9 mouse cellular contexts compared by ENCODE assay signal in the genomic region with DNA sequence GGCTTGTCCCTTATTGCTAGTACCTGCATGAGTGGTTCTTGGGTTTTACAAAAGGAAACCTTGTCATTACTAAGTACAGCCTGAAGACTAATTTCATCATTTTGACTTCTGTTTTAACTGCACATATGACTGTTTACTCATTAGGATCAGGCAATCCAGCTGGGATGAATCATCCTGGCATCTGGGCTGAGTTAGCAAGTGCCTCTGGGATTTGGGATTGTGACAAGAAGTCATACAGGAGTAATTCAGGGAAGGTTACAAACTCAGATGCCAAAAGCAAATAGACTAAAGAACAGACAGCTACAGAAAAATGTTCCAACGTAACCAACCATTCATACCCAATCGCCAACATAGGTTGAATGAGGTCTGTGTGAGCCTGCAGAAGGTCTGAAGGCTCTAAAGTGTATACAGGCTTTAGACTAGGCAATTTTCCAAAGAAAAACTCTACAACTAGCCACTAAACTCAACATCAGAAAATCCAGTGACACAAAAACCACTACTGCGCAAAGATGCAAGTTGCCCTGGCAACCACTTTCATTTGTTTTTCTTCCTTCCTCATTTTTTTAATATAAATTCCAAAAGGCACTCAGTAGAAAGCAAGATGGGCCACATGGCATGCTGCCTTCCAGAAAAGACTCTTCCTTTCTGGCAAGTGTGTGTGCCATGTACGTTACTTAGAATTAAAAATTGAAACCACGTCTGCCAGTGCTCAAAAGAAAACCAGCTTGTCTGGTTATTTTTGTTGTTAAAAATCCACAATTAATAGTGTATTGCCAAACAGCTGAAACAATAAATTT.
DNase-seq lines count a peak whose midpoint lies in the region; ATAC-seq lines count a peak whose summit lies in the region.
"Had no signal": no experiment of that assay in that cellular context is flagged by ENCODE, and none has a peak within 500 bp of the region (broad histone marks: within the 10 kb centered on the region; RNA-seq: fewer than 3 reads in every experiment).

No protein-coding gene starts in this region.

- no peak for ATAC-seq in hindbrain, embryonic 14.5 days (ENCODE audit: low FRiP score)
- no peak for ATAC-seq in hindbrain, embryonic 12.5 days (ENCODE audit: low FRiP score)
- ATAC-seq in limb, embryonic 15.5 days (ENCODE audit: insufficient number of reproducible peaks, low FRiP score, low TSS enrichment, low read depth), result peak; percentile 63; the same call in 1 of the 2 replicates
- no peak for ATAC-seq in forebrain, embryonic 12.5 days (ENCODE audit: low FRiP score)

- H3K27me3 ChIP-seq in hindbrain, embryonic 14.5 days (ENCODE audit: control insufficient read depth, insufficient read depth, low read length), result no peaks in the 10 kb centered on the region
- no peaks in the 10 kb centered on the region for H3K27me3 ChIP-seq in hindbrain, embryonic 12.5 days
- H3K27me3 ChIP-seq in limb, embryonic 15.5 days, result no peaks in the 10 kb centered on the region
- H3K27me3 ChIP-seq in forebrain, embryonic 12.5 days, result no peaks in the 10 kb centered on the region
- H3K27me3 ChIP-seq: embryonic facial prominence, embryonic 15.5 days had no signal

- H3K4me1 ChIP-seq in hindbrain, embryonic 14.5 days (replicated peaks; ENCODE audit: control insufficient read depth, insufficient read depth, low read length), result no peaks in the 10 kb centered on the region
- no peaks in the 10 kb centered on the region for H3K4me1 ChIP-seq in hindbrain, embryonic 12.5 days
- no peaks in the 10 kb centered on the region for H3K4me1 ChIP-seq in limb, embryonic 15.5 days
- no peaks in the 10 kb centered on the region for H3K4me1 ChIP-seq in forebrain, embryonic 12.5 days
- H3K4me1 ChIP-seq: embryonic facial prominence, embryonic 15.5 days had no signal

- H3K36me3 ChIP-seq in hindbrain, embryonic 14.5 days (replicated peaks; ENCODE audit: control insufficient read depth, insufficient read depth), result no peaks in the 10 kb centered on the region
- H3K36me3 ChIP-seq in hindbrain, embryonic 12.5 days, result no peaks in the 10 kb centered on the region
- no peaks in the 10 kb centered on the region for H3K36me3 ChIP-seq in limb, embryonic 15.5 days
- no peaks in the 10 kb centered on the region for H3K36me3 ChIP-seq in forebrain, embryonic 12.5 days (replicated peaks)
- H3K36me3 ChIP-seq: embryonic facial prominence, embryonic 15.5 days had no signal

- DNase-seq in hindbrain, embryonic 14.5 days (ENCODE audit: low spot score), result peak; percentile 20
- DNase-seq in adrenal gland, postnatal 14 days, result peak; percentile 33
- DNase-seq in gastrocnemius, postnatal 36 days, result peak; percentile 18 to 56
- no peak for DNase-seq in thymus, postnatal 14 days
- DNase-seq in ovary, postnatal 36 days (ENCODE audit: low spot score), result no peak

- intact Hi-C loops in gastrocnemius, postnatal 36 days (cut with DNase I), result no loop called here

- no peak overlapping the region for H3K9ac ChIP-seq in hindbrain, embryonic 14.5 days
- no peak overlapping the region for H3K9ac ChIP-seq in hindbrain, embryonic 12.5 days
- no peak overlapping the region for H3K9ac ChIP-seq in limb, embryonic 15.5 days
- H3K9ac ChIP-seq in forebrain, embryonic 12.5 days, result no peak overlapping the region
- H3K9ac ChIP-seq: embryonic facial prominence, embryonic 15.5 days had no signal

- 84% methylated on average over 5 of the region's 5 CpGs for WGBS in hindbrain, embryonic 14.5 days
- WGBS in hindbrain, embryonic 12.5 days, result 81% methylated on average over 5 of the region's 5 CpGs
- WGBS in limb, embryonic 15.5 days, result 37% methylated on average over 5 of the region's 5 CpGs
- WGBS in forebrain, embryonic 12.5 days, result 88% methylated on average over 5 of the region's 5 CpGs

- H3K9me3 ChIP-seq in hindbrain, embryonic 14.5 days (ENCODE audit: control insufficient read depth, low read length), result no peaks in the 10 kb centered on the region
- H3K9me3 ChIP-seq in hindbrain, embryonic 12.5 days (replicated peaks), result no peaks in the 10 kb centered on the region
- no peaks in the 10 kb centered on the region for H3K9me3 ChIP-seq in limb, embryonic 15.5 days
- H3K9me3 ChIP-seq in forebrain, embryonic 12.5 days, result no peaks in the 10 kb centered on the region
- H3K9me3 ChIP-seq: embryonic facial prominence, embryonic 15.5 days had no signal

- H3K4me2 ChIP-seq in hindbrain, embryonic 14.5 days (replicated peaks), result no peak overlapping the region
- no peak overlapping the region for H3K4me2 ChIP-seq in hindbrain, embryonic 12.5 days (replicated peaks)
- no peak overlapping the region for H3K4me2 ChIP-seq in limb, embryonic 15.5 days
- H3K4me2 ChIP-seq in forebrain, embryonic 12.5 days, result no peak overlapping the region
- H3K4me2 ChIP-seq: embryonic facial prominence, embryonic 15.5 days had no signal

- H3K4me3 ChIP-seq in hindbrain, embryonic 14.5 days (replicated peaks; ENCODE audit: low read length), result no peak overlapping the region
- H3K4me3 ChIP-seq in hindbrain, embryonic 12.5 days, result no peak overlapping the region
- H3K4me3 ChIP-seq in limb, embryonic 15.5 days, result no peak overlapping the region
- no peak overlapping the region for H3K4me3 ChIP-seq in forebrain, embryonic 12.5 days (replicated peaks)
- H3K4me3 ChIP-seq: embryonic facial prominence, embryonic 15.5 days had no signal

- no peak overlapping the region for H3K27ac ChIP-seq in hindbrain, embryonic 14.5 days
- no peak overlapping the region for H3K27ac ChIP-seq in hindbrain, embryonic 12.5 days
- peak overlapping the region; percentile 39 for H3K27ac ChIP-seq in limb, embryonic 15.5 days
- no peak overlapping the region for H3K27ac ChIP-seq in forebrain, embryonic 12.5 days
- H3K27ac ChIP-seq: embryonic facial prominence, embryonic 15.5 days had no signal

Comparison
In these comparisons a context has a peak if more than half of its experiments do, and no peak if none do; other contexts are left out.
1. DNase-seq: peak in hindbrain, embryonic 14.5 days (single experiment), adrenal gland, postnatal 14 days (single experiment) and gastrocnemius, postnatal 36 days (2 of 2); none in thymus, postnatal 14 days (single experiment) and ovary, postnatal 36 days (single experiment).